Mouse (Mus musculus) liver, postnatal 0 days (tissue): Measurements from ENCODE around the gene Cbx1.

Source experiments
- CTCF ChIP-seq: sonication (generic); IDR thresholded peaks from 2 replicates; pipeline ENCODE4 v1.5.1; 2016; ENCODE audit warnings: antibody characterized with exemption, low read depth
- EP300 ChIP-seq: IDR thresholded peaks from 2 replicates; pipeline ENCODE4 v1.6.1; 2016; ENCODE audit warnings: antibody characterized with exemption, low read depth, mild to moderate bottlenecking

GRCm38 (mm10) chr11:96768240-96768639 lies 20.7 kb upstream of the Cbx1 start:
- TF ChIP-seq CTCF (no peak), EP300 (no peak)
